Mouse (Mus musculus) left cerebral cortex, adult 18-20 months (tissue): ENCODE measurements around the gene Cep95. TPM values are rescaled to one million over a fixed set of nuclear protein-coding genes. Genes with fewer than 3 reads are reported as not detected.
"Not testable (repeated sequence)": the region's sequence is repeated elsewhere in the genome, so short reads cannot be mapped to it uniquely, and the experiment has no call there.

Experiments used
- DNase-seq, 2 experiments: peaks; one replicate each; pipeline ENCODE4 v3.0.0; 2021 to 2022; ENCODE audit warnings: low spot score in 2 of 2, mixed read lengths in 1 of 2
- total RNA-seq, 2 experiments: library from RNA; stranded (reverse); gene quantifications; 2 replicates each; pipeline ENCODE4 v1.2.3; 2021

Gene Cep95
- total RNA-seq, 2 experiments from 2014 or later, result 8.3 to 10.8 TPM

GRCm38 (mm10) chr11:106773061-106773460 is 16.0 kb upstream of the Cep95 start:
- no peak for DNase-seq

DNA sequence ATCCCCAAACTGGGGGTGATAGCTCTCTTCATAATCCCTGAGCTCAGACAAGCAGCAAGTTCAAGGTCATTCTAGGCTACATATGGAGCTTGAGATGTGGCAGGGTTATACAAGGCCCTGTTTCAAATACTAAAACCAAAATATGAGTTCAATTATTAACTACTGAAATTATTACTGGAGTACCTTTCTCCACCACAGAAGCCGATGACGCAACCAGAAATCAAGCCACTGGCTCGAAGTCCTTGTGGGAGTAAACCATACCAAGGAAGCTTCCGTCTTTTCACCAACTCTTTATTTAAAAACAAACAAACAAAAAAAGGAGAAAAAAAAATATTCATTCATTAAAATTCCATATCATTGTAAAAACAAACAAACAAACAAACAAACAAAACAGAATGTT is 12.1 kb upstream of the Cep95 start:
- no peak for DNase-seq

- no peak for DNase-seq
These were observed 11.7 kb upstream of the Cep95 start for GRCm38 (mm10) chr11:106777395-106777794.

DNA sequence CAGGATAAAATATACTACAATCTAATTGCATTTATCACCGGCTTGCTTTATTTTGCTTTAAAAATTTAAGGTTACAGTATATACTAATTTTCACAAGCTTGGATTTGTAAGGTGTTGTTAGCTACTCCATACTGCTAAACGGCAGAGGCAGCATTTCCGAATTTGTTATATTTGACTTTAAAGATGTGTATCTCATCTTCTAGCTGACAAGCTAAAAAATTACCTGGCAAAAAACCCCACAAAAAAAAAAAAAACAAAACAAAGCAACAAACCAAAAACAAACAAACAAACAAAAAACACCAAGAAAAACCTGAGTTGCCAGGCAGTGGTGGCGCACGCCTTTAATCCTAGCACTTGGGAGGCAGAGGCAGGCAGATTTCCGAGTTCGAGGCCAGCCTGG is 10.9 kb upstream of the Cep95 start:
- no peak for DNase-seq

GRCm38 (mm10) chr11:106778589-106779387 is 10.3 kb upstream of the Cep95 start:
- DNase-seq, result no peak

DNA sequence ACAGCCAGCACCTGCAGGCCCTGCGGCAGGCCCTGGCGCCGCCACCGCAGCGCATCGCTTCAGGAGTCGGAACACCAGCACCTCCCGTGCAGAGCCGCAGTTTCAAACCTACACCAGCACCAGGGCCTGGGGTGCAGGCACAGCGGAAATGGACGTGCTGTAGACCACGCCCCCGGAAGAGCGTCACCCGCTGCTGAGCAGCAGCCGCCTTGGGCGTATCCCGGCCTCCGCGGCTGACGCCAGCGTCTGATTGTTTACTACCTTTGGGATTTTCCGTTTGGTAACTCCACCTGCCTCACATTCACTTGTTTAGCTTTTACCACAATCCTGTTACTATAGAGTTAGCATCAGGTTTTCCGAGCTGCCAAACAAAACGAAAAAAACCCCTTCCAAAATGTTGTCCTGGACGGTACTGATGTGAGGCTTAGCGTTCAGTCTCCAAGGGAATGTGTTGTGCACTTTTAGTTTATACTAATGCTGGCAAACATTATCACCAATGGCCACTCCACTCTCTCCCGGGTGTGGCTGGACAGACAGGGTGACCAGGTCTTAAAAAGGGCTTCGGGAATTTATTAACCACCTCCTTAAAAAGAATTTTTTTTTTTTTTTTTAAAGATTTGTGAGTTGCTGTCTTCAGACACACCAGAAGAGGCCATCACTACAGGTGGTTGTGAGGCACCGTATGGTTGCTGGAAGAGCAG is 9.5 kb upstream of the Cep95 start, which contains the start of gene Polg2:
TSS of gene Polg2 (minus strand) at position 150 of the 701 bp plus-strand sequence.
- DNase-seq, result peak; percentile 85 to 93

- DNase-seq, result no peak
These were observed 9.0 kb upstream of the Cep95 start for GRCm38 (mm10) chr11:106780089-106780425.

- no peak for DNase-seq
These were observed 8.3 kb upstream of the Cep95 start for GRCm38 (mm10) chr11:106780590-106781220.

DNA sequence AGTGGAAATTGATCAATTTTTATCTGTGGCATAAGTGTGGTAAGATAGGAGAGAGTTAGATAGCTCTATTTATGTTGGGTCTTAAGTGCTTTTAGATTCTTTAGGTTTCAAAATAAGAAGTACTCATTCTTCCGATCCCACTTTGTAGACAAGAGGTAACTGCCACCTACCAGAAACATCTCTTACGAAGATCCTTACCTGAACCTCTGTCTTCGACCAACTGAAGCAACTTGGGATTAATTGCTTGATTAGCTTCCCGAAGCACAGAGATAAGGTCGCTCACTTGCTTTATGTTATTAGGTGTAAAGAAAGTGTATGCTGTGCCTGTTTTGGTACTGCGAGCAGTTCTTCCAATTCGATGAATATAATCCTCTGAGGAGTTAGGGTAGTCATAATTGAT is 6.8 kb upstream of the Cep95 start:
- not testable (repeated sequence) for DNase-seq

GRCm38 (mm10) chr11:106782841-106783764 is 5.9 kb upstream of the Cep95 start:
- no peak for DNase-seq

- no peak for DNase-seq
These were observed 4.6 kb upstream of the Cep95 start for GRCm38 (mm10) chr11:106784476-106784875.

DNA sequence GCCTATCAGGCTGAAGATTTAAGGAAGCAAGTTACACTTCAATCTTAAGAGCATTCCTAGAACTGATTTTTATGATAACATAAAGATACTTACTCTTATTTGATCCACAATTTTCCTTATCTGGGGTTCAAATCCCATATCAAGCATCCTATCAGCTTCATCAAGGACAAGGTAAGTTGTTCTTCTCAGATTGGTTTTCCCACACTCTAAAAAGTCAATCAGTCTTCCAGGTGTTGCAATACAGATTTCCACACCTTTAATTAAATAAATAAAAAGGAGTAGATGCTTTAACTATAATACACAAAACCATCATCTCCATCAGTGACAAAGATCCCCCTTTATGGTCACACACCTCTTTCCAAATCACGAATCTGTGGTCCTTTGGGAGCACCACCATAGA is 4.0 kb upstream of the Cep95 start:
- DNase-seq, result no peak

DNA sequence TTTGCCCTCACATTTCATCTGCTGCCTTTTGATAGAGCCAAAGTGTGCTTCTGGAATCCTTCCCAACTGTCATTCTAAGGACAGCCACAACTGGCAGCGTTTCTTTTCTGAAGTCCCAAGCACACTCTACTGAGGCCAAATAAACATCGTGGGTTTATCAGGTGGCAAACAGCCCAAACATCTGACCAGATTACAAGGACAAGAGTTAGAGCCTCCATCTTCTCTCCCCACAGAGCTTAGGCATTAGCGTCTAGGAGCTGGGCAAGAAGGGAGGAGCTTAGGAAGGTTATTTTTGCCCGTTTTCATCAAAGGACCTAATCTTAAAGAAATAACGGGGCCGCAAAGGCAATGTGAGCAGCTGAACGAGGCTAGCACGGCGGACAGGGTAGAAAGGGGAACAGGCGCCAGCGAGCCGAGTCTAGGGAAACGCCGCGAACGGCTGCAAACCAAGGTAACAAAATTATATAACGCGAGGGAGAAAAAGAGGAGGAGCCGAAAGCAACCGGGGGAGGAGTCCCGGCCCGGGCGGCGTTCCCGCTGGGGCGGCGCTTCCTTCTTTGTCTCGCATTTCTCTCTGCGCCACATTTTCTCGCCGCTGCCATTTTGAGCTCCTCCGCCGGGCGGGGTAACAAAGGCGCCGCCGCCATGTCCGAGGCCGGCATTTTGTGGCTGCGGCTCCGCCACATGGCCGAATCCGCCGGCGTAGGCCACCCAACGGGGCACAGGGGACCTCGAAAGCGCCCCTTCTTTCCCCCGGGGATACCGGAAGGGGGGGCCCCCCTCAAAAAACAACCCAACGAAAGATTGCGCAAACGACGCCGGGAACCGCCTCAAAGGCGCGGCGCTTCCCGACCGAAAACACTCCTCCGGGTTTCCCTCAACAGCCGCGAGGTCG is 1.7 kb upstream of the Cep95 start:
- DNase-seq, result peak; percentile 87 to 88

DNA sequence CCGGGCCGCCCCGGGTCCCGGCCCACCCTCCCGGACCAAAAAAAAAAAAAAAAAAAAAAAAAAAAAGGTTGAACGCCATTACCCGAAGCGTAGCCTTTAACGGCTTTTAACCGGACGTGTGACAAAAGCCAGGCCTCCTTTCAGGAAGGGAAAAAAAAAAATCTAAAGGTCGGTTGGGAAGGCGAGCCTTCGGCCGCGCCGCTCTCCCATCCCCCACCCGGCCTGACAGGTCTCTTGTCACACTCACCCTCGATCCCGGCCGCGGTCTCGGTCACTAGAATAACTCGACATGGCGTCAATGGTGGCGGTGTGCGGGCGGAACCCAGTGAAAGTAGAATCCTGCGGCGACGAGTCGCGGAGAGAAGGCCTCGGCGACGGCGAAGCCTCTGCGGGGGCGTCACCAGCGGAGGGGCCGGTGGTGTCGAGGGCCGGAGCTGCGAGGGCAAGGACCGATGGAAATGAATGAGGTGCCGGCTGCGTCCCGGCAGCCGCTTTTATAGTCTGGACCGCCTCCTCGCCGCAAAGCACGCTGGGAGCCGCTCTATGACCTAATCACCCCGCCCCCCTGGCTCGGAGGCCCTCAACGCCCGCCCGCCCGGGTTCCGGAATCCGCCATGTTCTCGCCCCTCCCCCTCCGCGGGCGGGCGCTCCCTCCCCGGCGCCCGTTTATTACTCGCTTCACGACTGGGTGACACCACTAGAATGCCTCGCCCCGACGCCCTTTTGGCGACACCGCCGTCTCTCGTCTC is 852 bp upstream of the Cep95 start:
- DNase-seq, result peak; percentile 98

DNA sequence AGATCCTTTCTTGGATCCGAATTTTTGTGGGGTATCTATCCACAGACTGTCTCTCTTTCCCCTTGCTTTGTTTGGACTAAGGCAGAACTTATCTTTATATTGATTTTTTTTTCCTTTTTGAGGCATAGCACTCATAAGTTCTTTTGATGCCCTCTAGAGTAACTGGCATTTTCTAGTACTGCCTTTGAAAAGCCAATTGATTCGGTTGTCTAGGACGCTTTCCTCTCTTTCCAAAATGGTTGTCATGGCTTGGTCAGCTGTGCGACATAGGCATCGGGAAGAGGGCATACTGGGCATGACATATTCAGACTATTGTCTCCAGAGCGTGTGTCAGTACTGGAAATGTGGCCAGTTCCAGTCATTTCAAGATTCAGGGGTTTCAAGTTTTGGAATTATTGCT is 597 bp downstream of the Cep95 start:
- no peak for DNase-seq

DNA sequence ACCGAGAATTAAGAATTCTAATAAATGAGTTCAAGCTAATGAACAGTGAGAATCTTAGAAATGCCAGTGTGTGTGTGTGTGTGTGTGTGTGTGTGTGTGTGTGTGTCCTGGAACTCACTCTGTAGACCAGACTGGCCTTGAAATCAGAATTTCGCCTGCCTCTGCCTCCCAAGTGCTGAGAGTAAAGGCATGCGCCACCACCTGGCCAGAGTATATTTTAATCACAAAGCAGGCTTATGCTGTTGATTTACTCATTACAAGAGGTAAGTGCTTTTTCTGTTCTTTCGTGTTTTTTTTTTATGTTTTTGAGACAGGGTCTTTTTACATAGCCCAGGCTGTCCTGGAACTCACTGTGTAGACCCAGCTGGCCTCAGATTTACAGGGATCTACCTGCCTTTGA is 4.8 kb downstream of the Cep95 start:
- no peak for DNase-seq

GRCm38 (mm10) chr11:106795679-106796078 is 6.6 kb downstream of the Cep95 start:
- no peak for DNase-seq

DNA sequence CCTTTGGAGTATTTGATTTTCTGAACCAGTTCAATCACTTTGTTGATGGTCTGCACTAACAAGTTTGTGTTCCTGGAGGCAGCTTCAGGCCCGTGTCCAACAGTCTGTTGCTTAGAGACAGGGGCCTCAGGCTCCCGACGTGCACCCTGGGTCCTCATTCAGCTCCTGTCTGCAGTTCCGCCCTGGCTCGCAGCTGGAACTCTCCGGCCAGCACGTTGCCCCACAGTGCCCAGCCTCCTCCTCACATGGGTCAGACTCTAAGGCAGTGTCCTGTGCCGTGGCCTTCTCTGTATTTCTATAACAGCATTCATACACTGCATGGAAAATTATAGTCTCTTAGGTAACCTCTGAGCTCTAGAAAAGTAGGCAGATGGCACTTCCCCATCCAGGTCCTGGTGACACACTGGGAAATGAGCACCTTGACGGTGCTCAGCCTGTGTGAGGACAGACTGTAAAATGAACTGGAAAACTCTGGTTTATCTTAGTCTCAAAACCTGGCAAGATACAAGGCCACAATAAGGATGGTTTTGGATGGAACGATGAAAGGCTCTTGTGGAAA is 13.1 kb downstream of the Cep95 start:
- DNase-seq, result no peak

- DNase-seq, result not testable (repeated sequence)
These were observed 18.4 kb downstream of the Cep95 start for GRCm38 (mm10) chr11:106807442-106807841.
